Mouse (Mus musculus) forebrain, embryonic 12.5 days (tissue): ENCODE data around the gene Maats1. TPM values are rescaled to one million over a fixed set of nuclear protein-coding genes. Genes with fewer than 3 reads are reported as not detected.

Experiments
- ATAC-seq: fragments of 200-750 bp; cut with Nextera tagmentation; 2 replicates; pipeline ENCODE4 v1.8.0; 2017; ENCODE audit warnings: moderate TSS enrichment; ENCODE audit not compliant: low FRiP score
- H3K27ac ChIP-seq: fragments of 300-500 bp; sonication (generic); 2 replicates; pipeline ENCODE4 v1.5.1; 2016; ENCODE audit warnings: mild to moderate bottlenecking
- H3K27me3 ChIP-seq: fragments of 300-500 bp; sonication (generic); 2 replicates; pipeline ENCODE4 v1.6.1; 2016; ENCODE audit warnings: mild to moderate bottlenecking
- H3K36me3 ChIP-seq: fragments of 300-500 bp; sonication (generic); replicated peaks from 2 replicates; pipeline ENCODE4 v1.6.1; 2016; ENCODE audit warnings: mild to moderate bottlenecking
- H3K4me1 ChIP-seq: fragments of 300-500 bp; sonication (generic); 2 replicates; pipeline ENCODE4 v1.6.1; 2016
- H3K4me2 ChIP-seq: fragments of 300-500 bp; sonication (generic); 2 replicates; pipeline ENCODE4 v1.6.1; 2016; ENCODE audit warnings: mild to moderate bottlenecking, moderate library complexity
- H3K4me3 ChIP-seq: fragments of 300-500 bp; sonication (generic); replicated peaks from 2 replicates; pipeline ENCODE4 v1.5.1; 2016; ENCODE audit warnings: mild to moderate bottlenecking
- H3K9ac ChIP-seq: fragments of 300-500 bp; sonication (generic); 2 replicates; pipeline ENCODE4 v1.6.1; 2016; ENCODE audit warnings: mild to moderate bottlenecking
- H3K9me3 ChIP-seq: fragments of 300-500 bp; sonication (generic); 2 replicates; pipeline ENCODE4 v1.6.1; 2016
- WGBS: fragments of 180-500 bp; shearing (Covaris S2); methylation state at CpG from one replicate; pipeline ENCODE4 v1.1.7; 2016; 5-methylcytosine and 5-hydroxymethylcytosine counted together
- polyA plus RNA-seq: library from polyadenylated mRNA; unstranded; fragments of >200 nt; fragmentation: Nextera tagmentation; extraction: Ambion mirVana; gene quantifications from 2 replicates; pipeline ENCODE4 v1.2.1, GENCODE M21; 2016

Maats1 gene
- polyA plus RNA-seq, 1 experiment from 2014 or later: 0.60 TPM

DNA sequence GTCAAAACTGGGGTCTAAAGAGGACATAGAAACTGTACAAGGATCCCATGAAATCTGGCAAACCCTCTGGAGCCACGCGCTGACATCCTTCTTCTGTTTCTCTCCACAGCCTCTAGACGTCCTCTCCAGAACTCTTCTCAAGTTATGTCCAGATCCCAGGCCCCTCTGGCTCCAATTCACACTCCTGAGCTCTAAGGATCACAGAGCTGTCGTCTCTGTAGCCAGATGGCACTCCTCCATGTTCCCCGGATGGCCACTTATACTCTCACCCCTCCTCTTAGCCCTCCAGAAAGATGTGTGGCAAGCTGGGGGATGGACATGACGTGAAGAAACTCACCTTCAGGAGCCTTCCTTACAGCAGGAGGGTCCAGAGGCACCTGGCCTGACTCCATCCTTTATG, 35.6 kb upstream of the Maats1 start:
- no peak overlapping the region for H3K27ac ChIP-seq
- 89% methylated on average over 6 of the region's 6 CpGs for WGBS

DNA sequence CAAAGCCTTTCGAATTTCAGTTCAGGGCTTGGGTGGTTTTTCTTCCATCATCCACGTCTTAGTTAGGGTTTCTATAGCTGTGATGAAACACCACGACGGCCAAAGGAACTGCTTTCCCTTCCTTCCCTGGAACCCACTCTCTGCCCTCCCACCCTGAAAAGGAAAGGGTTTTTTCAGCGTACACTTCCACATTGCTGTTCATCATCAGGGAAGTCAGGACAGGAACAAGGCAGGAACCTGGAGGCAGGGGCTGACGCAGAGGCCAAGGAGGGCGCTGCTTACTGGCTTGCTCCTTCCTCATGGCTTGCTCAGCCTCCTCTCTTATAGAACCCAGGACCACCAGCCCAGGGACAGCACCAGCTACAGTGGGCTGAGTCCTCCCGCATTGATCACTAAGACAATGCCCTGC, 34.9 kb upstream of the Maats1 start:
- WGBS: 65% methylated on average over 8 of the region's 8 CpGs
- Histone ChIP-seq H3K4me2 (peak overlapping the region; percentile 45), H3K9ac (peak overlapping the region; percentile 29; the same call in 1 of the 2 replicates), H3K9me3 (no peaks in the 10 kb centered on the region), H3K36me3 (no peaks in the 10 kb centered on the region), H3K27ac (peak overlapping the region; percentile 42; the same call in 1 of the 2 replicates), H3K4me1 (peaks cover 10% of the 10 kb centered on the region), H3K27me3 (no peaks in the 10 kb centered on the region; the same call in 1 of the 2 replicates), H3K4me3 (peak overlapping the region; percentile 25)
- ATAC-seq: peak; percentile 32; the same call in 1 of the 2 replicates

More for the DNA sequence above, 35.6 kb upstream of the Maats1 start:
- Histone ChIP-seq H3K4me2 (no peak overlapping the region), H3K9me3 (no peaks in the 10 kb centered on the region), H3K4me3 (no peak overlapping the region), H3K9ac (no peak overlapping the region), H3K36me3 (no peaks in the 10 kb centered on the region), H3K4me1 (peaks cover 10% of the 10 kb centered on the region), H3K27me3 (no peaks in the 10 kb centered on the region; the same call in 1 of the 2 replicates)
- ATAC-seq: no peak

GRCm38 (mm10) chr16:38376163-38376840, 34.4 kb upstream of the Maats1 start:
- H3K36me3 ChIP-seq: no peaks in the 10 kb centered on the region
- H3K27ac ChIP-seq: peak overlapping the region; percentile 42
- H3K4me2 ChIP-seq: peak overlapping the region; percentile 45
- WGBS: 26% methylated on average over 12 of the region's 17 CpGs
- peak overlapping the region; percentile 33; the same call in 1 of the 2 replicates for H3K9ac ChIP-seq
- H3K9me3 ChIP-seq: no peaks in the 10 kb centered on the region
- peak; percentile 93 for ATAC-seq
- H3K27me3 ChIP-seq: no peaks in the 10 kb centered on the region; the same call in 1 of the 2 replicates
- peaks cover 10% of the 10 kb centered on the region for H3K4me1 ChIP-seq
- peak overlapping the region; percentile 25 for H3K4me3 ChIP-seq

- H3K9ac ChIP-seq: no peak overlapping the region
- no peaks in the 10 kb centered on the region; the same call in 1 of the 2 replicates for H3K27me3 ChIP-seq
- no peak overlapping the region for H3K4me3 ChIP-seq
- H3K4me1 ChIP-seq: peaks cover 10% of the 10 kb centered on the region
- 87% methylated on average over 7 of the region's 7 CpGs for WGBS
- no peak overlapping the region for H3K4me2 ChIP-seq
- H3K27ac ChIP-seq: no peak overlapping the region
- no peaks in the 10 kb centered on the region for H3K36me3 ChIP-seq
- no peaks in the 10 kb centered on the region for H3K9me3 ChIP-seq
- no peak for ATAC-seq
Measured at GRCm38 (mm10) chr16:38375182-38375581, 33.2 kb upstream of the Maats1 start.

DNA sequence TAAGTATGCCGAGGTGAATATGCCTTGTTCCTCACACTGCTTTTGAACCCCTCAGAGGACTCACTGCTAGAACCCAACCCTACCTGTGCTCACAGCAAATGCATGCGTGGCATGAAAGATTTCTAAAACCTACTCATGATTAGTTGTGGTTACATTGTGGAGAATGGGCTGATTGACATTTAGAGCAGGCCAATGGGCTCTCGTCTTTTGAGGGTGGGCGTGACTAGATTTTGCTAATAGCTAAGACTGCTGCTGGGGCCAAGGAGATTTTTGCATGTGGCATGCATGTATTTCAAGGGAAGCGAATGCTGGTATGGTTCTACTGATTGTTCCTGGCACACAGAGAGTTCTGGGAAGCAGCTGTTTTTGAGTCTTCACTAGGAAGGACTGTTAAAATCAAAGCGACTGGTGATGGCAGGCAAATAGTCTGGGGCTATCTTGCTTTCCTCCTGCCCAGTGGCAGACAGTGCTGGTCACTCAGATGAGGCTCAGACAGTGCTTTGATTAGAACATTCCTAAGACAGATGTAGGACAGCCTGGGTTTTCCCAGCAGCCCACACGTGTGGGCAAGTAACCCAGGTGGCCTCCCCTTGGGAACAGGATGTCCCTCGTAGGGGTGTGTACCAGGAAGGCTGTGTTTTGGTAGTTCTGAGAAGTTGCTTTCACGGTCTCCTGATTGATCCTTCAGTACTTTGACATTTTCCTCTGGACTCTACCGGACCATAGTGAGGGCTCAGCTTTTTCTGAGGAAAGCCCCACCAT, 32.6 kb upstream of the Maats1 start:
- Histone ChIP-seq H3K27ac (no peak overlapping the region), H3K9me3 (no peaks in the 10 kb centered on the region), H3K4me3 (no peak overlapping the region), H3K27me3 (no peaks in the 10 kb centered on the region; the same call in 1 of the 2 replicates), H3K4me2 (peak overlapping the region; percentile 6; the same call in 1 of the 2 replicates), H3K36me3 (no peaks in the 10 kb centered on the region), H3K9ac (no peak overlapping the region), H3K4me1 (peaks cover 10% of the 10 kb centered on the region)
- no peak for ATAC-seq
- WGBS: 86% methylated on average over 10 of the region's 10 CpGs

DNA sequence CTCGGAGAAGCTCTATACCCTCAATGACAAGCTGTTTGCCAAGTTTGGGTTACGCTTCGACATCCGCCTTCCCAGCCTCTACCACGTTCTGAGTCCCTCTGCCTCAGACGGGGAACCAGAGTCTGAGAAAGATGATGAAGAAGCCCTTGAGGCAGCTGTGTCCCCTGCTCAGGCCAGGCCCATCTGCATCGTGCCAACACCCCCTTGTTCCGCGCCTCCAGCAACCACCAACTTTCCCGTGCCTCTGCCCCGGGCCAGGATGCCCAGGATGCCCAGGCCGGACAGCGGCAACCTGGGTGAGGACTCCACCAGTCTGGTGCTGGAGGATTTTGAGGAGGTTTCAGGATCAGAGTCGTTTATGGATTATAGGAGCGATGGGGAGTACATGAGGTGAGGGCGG, 32.0 kb upstream of the Maats1 start:
- peak overlapping the region; percentile 6; the same call in 1 of the 2 replicates for H3K4me2 ChIP-seq
- 85% methylated on average over 16 of the region's 16 CpGs for WGBS

DNA sequence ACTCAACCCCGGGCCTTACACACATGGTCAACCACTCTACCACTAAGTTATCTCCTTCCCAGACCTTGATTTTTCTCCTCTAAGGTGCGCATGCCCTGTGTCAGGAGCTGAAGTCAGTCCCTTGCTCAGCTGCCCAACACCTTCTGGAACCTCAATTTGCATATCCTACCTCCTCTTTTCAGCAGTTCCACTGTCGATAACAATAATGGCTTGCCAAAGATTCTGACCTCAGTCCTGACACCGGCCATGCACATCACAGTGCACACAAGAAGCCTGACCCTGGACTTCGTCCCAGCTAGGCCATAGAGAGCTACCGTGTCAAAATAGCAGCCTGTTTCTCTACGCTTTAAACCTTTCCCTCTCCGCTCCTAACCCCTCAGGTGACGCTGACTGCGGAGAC, 31.5 kb upstream of the Maats1 start:
- 85% methylated on average over 10 of the region's 10 CpGs for WGBS
- ATAC-seq: no peak
- Histone ChIP-seq H3K27ac (no peak overlapping the region), H3K9ac (no peak overlapping the region), H3K4me3 (no peak overlapping the region), H3K27me3 (no peaks in the 10 kb centered on the region; the same call in 1 of the 2 replicates), H3K36me3 (no peaks in the 10 kb centered on the region), H3K9me3 (no peaks in the 10 kb centered on the region), H3K4me2 (no peak overlapping the region), H3K4me1 (peaks cover 10% of the 10 kb centered on the region)

More for the DNA sequence above, 32.0 kb upstream of the Maats1 start:
- H3K4me3 ChIP-seq: no peak overlapping the region
- H3K9ac ChIP-seq: no peak overlapping the region
- no peak overlapping the region for H3K27ac ChIP-seq
- ATAC-seq: no peak
- H3K4me1 ChIP-seq: peaks cover 10% of the 10 kb centered on the region
- H3K36me3 ChIP-seq: no peaks in the 10 kb centered on the region
- H3K9me3 ChIP-seq: no peaks in the 10 kb centered on the region
- no peaks in the 10 kb centered on the region; the same call in 1 of the 2 replicates for H3K27me3 ChIP-seq

DNA sequence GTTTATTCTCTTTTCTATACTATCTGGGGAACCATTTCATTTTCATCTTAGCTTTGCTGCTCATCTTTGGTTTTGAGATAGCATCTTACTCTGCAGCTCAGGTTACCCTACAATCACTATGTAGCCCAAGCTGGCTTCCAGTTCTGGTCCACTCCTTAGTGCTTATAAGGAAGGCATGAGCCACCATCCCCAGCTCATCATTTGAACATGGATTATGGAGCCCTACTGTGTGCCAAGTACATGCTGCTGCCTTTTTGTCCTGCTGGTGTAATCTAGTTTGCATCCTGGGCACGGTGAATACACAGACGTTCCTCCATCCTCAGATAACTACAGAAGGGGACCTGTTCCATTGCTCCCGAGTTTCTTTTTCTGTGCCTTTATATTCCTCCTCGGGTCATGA, 30.9 kb upstream of the Maats1 start:
- H3K27me3 ChIP-seq: no peaks in the 10 kb centered on the region; the same call in 1 of the 2 replicates
- no peak overlapping the region for H3K9ac ChIP-seq
- 85% methylated on average over 4 of the region's 4 CpGs for WGBS
- H3K4me2 ChIP-seq: no peak overlapping the region
- H3K36me3 ChIP-seq: no peaks in the 10 kb centered on the region
- ATAC-seq: no peak
- no peaks in the 10 kb centered on the region for H3K9me3 ChIP-seq
- H3K4me3 ChIP-seq: no peak overlapping the region
- peaks cover 10% of the 10 kb centered on the region for H3K4me1 ChIP-seq
- H3K27ac ChIP-seq: no peak overlapping the region

DNA sequence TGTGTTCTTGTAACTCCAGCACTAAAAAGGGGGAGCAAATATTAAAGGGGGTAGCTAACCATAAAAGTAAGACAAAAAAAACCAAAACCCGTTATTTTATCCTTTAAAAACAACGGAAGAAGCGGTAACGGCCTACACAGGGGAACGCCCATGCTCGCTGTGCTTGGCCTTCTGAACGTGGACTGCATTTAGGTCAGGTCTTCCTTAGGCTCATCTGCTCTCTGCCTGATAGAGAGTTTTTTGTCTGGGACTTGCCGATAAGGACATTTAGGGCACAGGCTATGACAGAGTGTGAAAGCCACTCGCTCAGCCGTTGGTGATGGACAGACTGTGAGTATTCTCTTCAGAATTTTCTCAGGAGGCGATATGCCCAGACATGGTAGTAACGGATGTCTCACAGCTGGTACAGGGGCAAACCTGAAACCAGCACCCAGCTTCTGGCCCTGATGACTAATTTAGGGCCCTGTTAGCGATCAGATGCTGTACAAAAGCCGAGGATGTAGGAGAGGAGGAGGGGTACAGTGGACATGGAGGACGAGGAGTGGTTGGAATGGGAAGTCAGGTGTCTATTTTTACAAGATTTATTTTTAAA, 29.9 kb upstream of the Maats1 start:
- H3K27ac ChIP-seq: no peak overlapping the region
- H3K27me3 ChIP-seq: no peaks in the 10 kb centered on the region; the same call in 1 of the 2 replicates
- WGBS: 92% methylated on average over 15 of the region's 15 CpGs

DNA sequence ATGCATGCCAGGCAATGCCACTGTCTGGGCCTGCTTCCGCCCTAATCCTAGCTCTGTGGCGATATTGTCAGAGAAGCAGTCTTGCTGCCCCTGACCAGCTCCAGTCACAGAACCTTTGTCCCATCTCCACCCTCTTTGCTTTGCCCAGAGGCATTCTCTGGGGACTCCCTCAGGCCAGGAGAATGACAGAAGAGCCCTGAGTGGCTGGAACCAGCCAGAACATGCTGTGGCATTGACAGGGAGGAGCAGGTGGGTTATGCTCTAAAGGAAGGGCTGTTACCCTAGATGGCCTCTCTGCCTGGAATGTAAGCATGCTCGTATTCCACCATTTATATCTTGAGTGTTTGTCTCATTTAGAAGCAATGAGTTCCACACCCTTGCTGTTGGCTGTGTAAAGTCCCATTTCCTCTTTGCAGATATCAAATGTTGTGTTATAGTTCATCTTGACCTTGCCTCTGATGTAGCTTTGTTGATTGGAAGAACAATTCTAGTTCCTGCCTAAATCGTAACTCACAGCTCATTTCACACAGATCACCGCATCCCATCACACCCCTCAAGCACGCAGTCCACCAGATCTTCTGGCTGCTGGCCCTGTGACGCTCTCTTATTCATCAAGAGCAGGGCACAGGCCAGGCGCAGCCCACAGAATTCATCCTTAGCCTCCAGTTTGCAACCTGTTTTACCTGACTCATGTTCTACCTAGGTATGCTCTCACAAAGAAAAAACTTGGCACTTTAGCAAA, 28.9 kb upstream of the Maats1 start:
- no peak overlapping the region for H3K27ac ChIP-seq
- WGBS: 90% methylated on average over 8 of the region's 8 CpGs

More for the DNA sequence above, 29.9 kb upstream of the Maats1 start:
- Histone ChIP-seq H3K9me3 (no peaks in the 10 kb centered on the region), H3K4me1 (peaks cover 7% of the 10 kb centered on the region), H3K4me3 (no peak overlapping the region), H3K9ac (no peak overlapping the region), H3K4me2 (no peak overlapping the region), H3K36me3 (no peaks in the 10 kb centered on the region)
- ATAC-seq: no peak

DNA sequence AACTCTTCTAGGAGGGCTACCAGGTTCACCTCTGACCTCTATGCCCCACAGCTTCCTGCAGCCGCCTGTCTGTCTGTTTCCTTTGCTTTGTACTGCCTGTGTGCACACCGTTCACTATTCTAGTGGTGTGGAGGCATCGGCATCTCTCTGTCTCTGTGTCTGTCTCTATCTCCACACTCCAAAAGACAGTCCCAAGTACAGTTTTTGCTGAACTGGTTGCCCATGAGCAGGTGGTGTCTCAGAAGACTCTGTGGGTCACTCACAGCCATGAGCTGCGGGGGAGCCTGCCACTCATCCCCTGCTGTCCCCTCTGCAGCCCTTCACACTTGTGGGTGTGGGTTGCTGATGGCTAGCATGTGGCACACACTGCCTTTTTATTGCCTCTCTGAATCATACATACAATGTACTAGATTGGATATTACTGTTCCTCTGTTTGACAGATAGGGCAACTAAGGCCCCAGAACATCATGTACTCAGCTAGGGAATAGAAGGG, 28.1 kb upstream of the Maats1 start:
- Histone ChIP-seq H3K4me1 (no peaks in the 10 kb centered on the region), H3K4me3 (no peak overlapping the region), H3K4me2 (no peak overlapping the region), H3K36me3 (no peaks in the 10 kb centered on the region), H3K27ac (no peak overlapping the region), H3K27me3 (no peaks in the 10 kb centered on the region; the same call in 1 of the 2 replicates), H3K9ac (no peak overlapping the region), H3K9me3 (no peaks in the 10 kb centered on the region)
- ATAC-seq: no peak
- 84% methylated on average over 4 of the region's 4 CpGs for WGBS

More for the DNA sequence above, 28.9 kb upstream of the Maats1 start:
- no peak overlapping the region for H3K4me3 ChIP-seq
- no peak for ATAC-seq
- no peaks in the 10 kb centered on the region for H3K36me3 ChIP-seq
- H3K9ac ChIP-seq: no peak overlapping the region
- H3K27me3 ChIP-seq: no peaks in the 10 kb centered on the region; the same call in 1 of the 2 replicates
- H3K4me2 ChIP-seq: no peak overlapping the region
- H3K4me1 ChIP-seq: no peaks in the 10 kb centered on the region
- no peaks in the 10 kb centered on the region for H3K9me3 ChIP-seq
